In genomic region chr12:81687873-81688272, GRCm38 (mm10) we compare ENCODE assay signal across 21 mouse cellular contexts. TPM values are rescaled to one million over a fixed set of nuclear protein-coding genes. Genes with fewer than 3 reads are reported as not detected.
"Had no signal": no experiment of that assay in that cellular context is flagged by ENCODE, and none has a peak within 500 bp of the region (broad histone marks: within the 10 kb centered on the region; RNA-seq: fewer than 3 reads in every experiment).

No protein-coding gene starts in this region.

- H3K36me3 ChIP-seq: kidney, embryonic 15.5 days; limb, embryonic 12.5 days; limb, embryonic 15.5 days; midbrain, embryonic 12.5 days; midbrain, embryonic 15.5 days; neural tube, embryonic 12.5 days; neural tube, embryonic 15.5 days had no signal

- H3K4me3 ChIP-seq: kidney, embryonic 15.5 days; limb, embryonic 12.5 days; limb, embryonic 15.5 days; midbrain, embryonic 12.5 days; midbrain, embryonic 15.5 days; neural tube, embryonic 12.5 days; neural tube, embryonic 15.5 days had no signal

- H3K4me1 ChIP-seq: kidney, embryonic 15.5 days; limb, embryonic 12.5 days; limb, embryonic 15.5 days had no signal

- H3K9ac ChIP-seq: kidney, embryonic 15.5 days; limb, embryonic 12.5 days; limb, embryonic 15.5 days; liver, embryonic 14.5 days; liver, postnatal 0 days; lung, embryonic 14.5 days; midbrain, embryonic 12.5 days; midbrain, embryonic 15.5 days; neural tube, embryonic 12.5 days; neural tube, embryonic 15.5 days had no signal

- H3K27ac ChIP-seq: kidney, embryonic 15.5 days; limb, embryonic 12.5 days; limb, embryonic 15.5 days; liver, embryonic 14.5 days; macrophage; midbrain, embryonic 12.5 days; midbrain, embryonic 15.5 days; neural tube, embryonic 12.5 days; neural tube, embryonic 15.5 days; stomach, postnatal 0 days had no signal

- H3K9me3 ChIP-seq: kidney, embryonic 15.5 days; limb, embryonic 12.5 days; limb, embryonic 15.5 days; midbrain, embryonic 12.5 days; midbrain, embryonic 15.5 days; neural tube, embryonic 12.5 days; neural tube, embryonic 15.5 days had no signal

- H3K4me2 ChIP-seq: kidney, embryonic 15.5 days; limb, embryonic 12.5 days; limb, embryonic 15.5 days; liver, embryonic 11.5 days; lung, embryonic 14.5 days; midbrain, embryonic 12.5 days; midbrain, embryonic 15.5 days; neural tube, embryonic 12.5 days; neural tube, embryonic 15.5 days had no signal

- H3K27me3 ChIP-seq: kidney, embryonic 15.5 days; limb, embryonic 12.5 days; limb, embryonic 15.5 days; midbrain, embryonic 15.5 days; neural tube, embryonic 12.5 days; neural tube, embryonic 15.5 days had no signal

- DNase-seq: kidney, postnatal 10 days; left cerebral cortex, postnatal 4 days; liver, postnatal 0 days; lung, embryonic 14.5 days; right cerebral cortex, adult 18-20 months; right cerebral cortex, postnatal 14 days; right cerebral cortex, postnatal 4 days; thymus, adult 2 months; thymus, postnatal 14 days; thymus, postnatal 4 days had no signal

- ATAC-seq: liver, postnatal 0 days; midbrain, embryonic 15.5 days had no signal

RNA-seq across cellular contexts. Expression of gene Ttc9, which starts 56.8 kb away (rescaled TPM):
- polyA plus RNA-seq: liver, postnatal 0 days; macrophage had no signal
